Mouse (Mus musculus): ENCODE measurements around the gene Tas2r125.
"Not testable (repeated sequence)": the region's sequence is repeated elsewhere in the genome, so short reads cannot be mapped to it uniquely, and the experiment has no call there.

The Tas2r125 gene

DNA sequence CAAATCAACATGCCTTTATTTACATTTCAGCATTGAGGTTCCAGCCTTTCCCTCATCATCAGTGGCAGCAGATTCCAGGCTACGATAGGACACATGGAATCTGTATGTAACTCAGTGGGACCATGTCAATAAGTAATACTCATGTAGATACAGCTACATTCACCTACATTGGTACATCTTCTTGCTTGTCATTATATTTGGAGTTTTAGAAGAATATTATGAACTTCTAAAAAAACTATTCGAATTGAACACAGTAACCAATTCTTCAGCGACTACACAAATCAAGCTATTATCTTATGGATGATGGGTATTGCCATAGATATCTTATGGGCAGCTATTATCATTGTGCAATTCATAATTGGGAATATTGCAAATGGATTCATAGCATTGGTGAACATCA lies at the start of gene Tas2r125:
TSS of gene Tas2r125 (plus strand) at position 301 of the 400 bp plus-strand sequence.
- DNase-seq (ENCODE audit: low spot score), result no peak

GRCm38 (mm10) chr6:132867708-132868107 lies 41.7 kb upstream of the Tas2r125 start, which contains the start of gene Tas2r110:
TSS of gene Tas2r110 (plus strand) at chr6:132868008.
- no peak for DNase-seq (ENCODE audit: low spot score)

DNA sequence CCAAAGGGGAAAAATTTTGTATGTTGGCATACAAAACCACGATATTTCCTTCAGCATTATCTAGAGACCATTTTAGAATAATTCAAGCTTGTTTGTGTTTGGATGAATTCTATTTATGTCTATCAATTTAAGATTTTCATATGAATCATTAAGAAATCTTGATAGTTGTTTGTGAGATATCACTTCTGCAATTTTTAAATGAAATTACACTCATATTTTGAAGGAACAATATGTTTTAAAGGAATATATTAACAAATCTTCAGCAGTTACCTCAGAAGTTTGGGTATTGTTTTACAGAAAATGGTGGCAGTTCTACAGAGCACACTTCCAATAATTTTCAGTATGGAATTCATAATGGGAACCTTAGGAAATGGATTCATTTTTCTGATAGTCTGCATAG lies 16.7 kb upstream of the Tas2r125 start, which contains the start of gene Tas2r113:
TSS of gene Tas2r113 (plus strand) at position 301 of the 400 bp plus-strand sequence.
- DNase-seq (ENCODE audit: low spot score), result no peak

DNA sequence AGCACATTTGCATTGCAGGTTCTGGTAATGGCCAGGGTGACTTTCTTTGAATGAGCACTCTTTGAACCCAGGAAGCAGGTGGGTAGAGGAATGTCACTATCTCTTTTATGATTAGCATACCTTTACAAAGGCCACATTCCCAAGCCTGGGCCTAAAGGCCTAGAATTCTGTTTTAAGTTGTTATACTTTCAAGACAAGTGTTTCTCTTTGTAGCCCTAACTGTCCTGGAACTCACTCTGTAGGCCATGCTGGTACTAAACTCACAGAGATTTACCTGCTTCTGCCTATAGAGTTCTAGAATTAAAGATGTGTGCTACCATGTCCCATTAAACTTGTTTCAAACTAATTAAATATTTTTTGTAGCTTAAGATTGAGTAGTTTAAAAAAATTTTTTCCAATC lies 31.9 kb downstream of the Tas2r125 start:
- not testable (repeated sequence) for DNase-seq (ENCODE audit: low spot score)

DNA sequence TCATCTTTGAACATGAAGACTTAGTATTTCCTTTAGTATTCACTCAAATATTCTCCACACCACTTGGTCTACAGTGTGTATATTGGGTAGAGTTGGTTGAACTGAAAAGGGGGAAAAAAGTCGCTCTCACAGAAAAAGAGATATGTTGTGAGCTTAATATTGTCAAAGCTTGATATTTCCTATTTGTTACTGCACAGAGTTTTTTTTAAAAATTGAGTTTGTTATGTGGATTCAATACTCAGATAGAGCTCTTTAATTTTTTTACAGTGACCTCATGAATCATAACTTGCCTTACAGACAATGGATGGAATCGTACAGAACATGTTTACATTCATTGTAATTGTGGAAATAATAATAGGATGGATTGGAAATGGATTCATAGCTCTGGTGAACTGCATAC lies 41.4 kb downstream of the Tas2r125 start, which contains the start of gene Tas2r129:
TSS of gene Tas2r129 (plus strand) at position 301 of the 400 bp plus-strand sequence.
- no peak for DNase-seq (ENCODE audit: low spot score)

- DNase-seq (ENCODE audit: low spot score), result no peak
Observed at GRCm38 (mm10) chr6:132957819-132958218, 48.4 kb downstream of the Tas2r125 start, which contains the start of gene Tas2r131. TSS of gene Tas2r131 (minus strand) at chr6:132957919.

Measured in ovary, adult 18-20 months (tissue).